Mouse (Mus musculus) lung, adult 2 months (tissue): ENCODE results near the gene Mturn.

Experiments used
- CTCF ChIP-seq: fragments of 200-500 bp; IDR thresholded peaks from 2 replicates; pipeline ENCODE4 v1.5.1; 2011; ENCODE audit warnings: mild to moderate bottlenecking, low read length, control low read depth; ENCODE audit not compliant: insufficient read depth
- POLR2A ChIP-seq: fragments of 200-500 bp; IDR thresholded peaks from 2 replicates; pipeline ENCODE4 v1.6.1; 2011; ENCODE audit warnings: low read depth, mild to moderate bottlenecking, control low read depth, low read length, borderline replicate concordance; ENCODE audit errors: extremely low read depth

GRCm38 (mm10) chr6:54752076-54752475 is 70.7 kb downstream of the Mturn start:
- TF ChIP-seq POLR2A (no peak), CTCF (no peak)
